In genomic region chr14:79533350-79533749, GRCm38 (mm10) we compare ENCODE assay signal across 12 mouse cellular contexts. TPM values are rescaled to one million over a fixed set of nuclear protein-coding genes. Genes with fewer than 3 reads are reported as not detected.
DNase-seq lines count a peak whose midpoint lies in the region; ATAC-seq and TF ChIP-seq lines count a peak whose summit lies in the region.
"Had no signal": no experiment of that assay in that cellular context is flagged by ENCODE, and none has a peak within 500 bp of the region (broad histone marks: within the 10 kb centered on the region; RNA-seq: fewer than 3 reads in every experiment).

No protein-coding gene starts in this region.

- H3K4me2 ChIP-seq in heart, embryonic 15.5 days: no peak overlapping the region
- H3K4me2 ChIP-seq: limb, embryonic 15.5 days had no signal

- H3K36me3 ChIP-seq in heart, embryonic 15.5 days: no peaks in the 10 kb centered on the region
- peaks cover 44% of the 10 kb centered on the region for H3K36me3 ChIP-seq in erythroblast, embryonic 14.5 days (ENCODE audit: control insufficient read depth)
- H3K36me3 ChIP-seq in macrophage (ENCODE audit: inconsistent target): no peaks in the 10 kb centered on the region
- H3K36me3 ChIP-seq: limb, embryonic 15.5 days had no signal

- peaks cover 100% of the 10 kb centered on the region for H3K79me2 ChIP-seq in macrophage (ENCODE audit: inconsistent target)

- TF ChIP-seq CTCF in left cerebral cortex, adult 2 months (IDR thresholded peaks at IDR 0.05): no peak

- intact Hi-C loops in heart, postnatal 14 days (cut with DNase I): no loop called here
- intact Hi-C loops in left cerebral cortex, adult 2 months (cut with DNase I): no loop called here

- no peak overlapping the region for H3K4me3 ChIP-seq in heart, embryonic 15.5 days
- H3K4me3 ChIP-seq in erythroblast, embryonic 14.5 days (replicated peaks): peak overlapping the region; percentile 45
- no peak overlapping the region for H3K4me3 ChIP-seq in macrophage (ENCODE audit: inconsistent target)
- no peak overlapping the region for H3K4me3 ChIP-seq in left cerebral cortex, adult 2 months
- H3K4me3 ChIP-seq: limb, embryonic 15.5 days had no signal

- no peak for ATAC-seq in heart, embryonic 15.5 days (replicated peaks; ENCODE audit: insufficient number of reproducible peaks, insufficient read depth, low FRiP score, low read depth)

- no peaks in the 10 kb centered on the region for H3K9me3 ChIP-seq in heart, embryonic 15.5 days (replicated peaks)
- no peaks in the 10 kb centered on the region for H3K9me3 ChIP-seq in erythroblast, embryonic 14.5 days (ENCODE audit: control insufficient read depth, low read length)
- H3K9me3 ChIP-seq: limb, embryonic 15.5 days had no signal

- 78% methylated on average over 1 of the region's 1 CpGs for WGBS in heart, embryonic 15.5 days
- WGBS in macrophage (ENCODE audit: missing documents): 39% methylated on average over 1 of the region's 1 CpGs

- H3K9ac ChIP-seq in heart, embryonic 15.5 days: no peak overlapping the region
- H3K9ac ChIP-seq: limb, embryonic 15.5 days had no signal

- DNase-seq in heart, postnatal 14 days: no peak
- DNase-seq in CD4-positive, CD25-positive, alpha-beta regulatory T cell, adult 2 months (ENCODE audit: low read depth, low spot score): peak; percentile 60
- no peak for DNase-seq in left cerebral cortex, adult 2 months (ENCODE audit: extremely low spot score in 1 of 2, low spot score in 2 of 2)
- no peak for DNase-seq in retina, postnatal 1 day
- no peak for DNase-seq in kidney, adult 18-20 months
- DNase-seq: cerebellum, adult 11-12 months; layer of hippocampus, postnatal 36 days; thymus, adult 18-20 months had no signal

- H3K4me1 ChIP-seq in heart, embryonic 15.5 days (replicated peaks): peaks cover 33% of the 10 kb centered on the region
- H3K4me1 ChIP-seq in erythroblast, embryonic 14.5 days (ENCODE audit: control insufficient read depth): peaks cover 95% of the 10 kb centered on the region
- H3K4me1 ChIP-seq: limb, embryonic 15.5 days had no signal

- H3K27me3 ChIP-seq in heart, embryonic 15.5 days: no peaks in the 10 kb centered on the region
- no peaks in the 10 kb centered on the region for H3K27me3 ChIP-seq in erythroblast, embryonic 14.5 days (ENCODE audit: control insufficient read depth)
- H3K27me3 ChIP-seq: limb, embryonic 15.5 days had no signal

- peak overlapping the region; percentile 36; the same call in 1 of the 2 replicates for H3K27ac ChIP-seq in heart, embryonic 15.5 days
- H3K27ac ChIP-seq in macrophage: peak overlapping the region; percentile 75
- no peak overlapping the region for H3K27ac ChIP-seq in left cerebral cortex, adult 2 months
- H3K27ac ChIP-seq: limb, embryonic 15.5 days had no signal

RNA-seq across cellular contexts. Expression of gene Wbp4, which starts 52.0 kb away (rescaled TPM):
- polyA plus RNA-seq in heart, embryonic 15.5 days (2015; fragmentation: Nextera tagmentation; extraction: Ambion mirVana): 24.0 and 25.7 TPM in 2 replicates
- 10 to 100 TPM; 19.8 to 21.8 TPM for total RNA-seq in heart, postnatal 14 days (2021)
- polyA plus RNA-seq in erythroblast, embryonic 14.5 days (2012): 0.82 and 0.86 TPM in 2 replicates
- total RNA-seq in macrophage (2018; cell fraction: chromatin; rRNA removed): 100 to 1,000 TPM in 2 of 26 experiments, 10 to 100 TPM in 24; 40.8 to 103 (median 73.2) TPM
- 10 to 100 TPM; 32.3 to 55.0 (median 37.6) TPM for total RNA-seq in macrophage (2018; cell fraction: cytosol; rRNA removed)
- 10 to 100 TPM; 29.9 to 80.7 (median 44.3) TPM for total RNA-seq in macrophage (2018; cell fraction: nucleus; rRNA removed)
- polyA plus RNA-seq in macrophage (2018): 29.1 to 84.4 TPM (median 35.1 TPM) in 3 replicates
- total RNA-seq in left cerebral cortex, adult 2 months (2021): 10 to 100 TPM; 47.7 to 52.0 TPM

RNA-seq across cellular contexts. Expression of gene Elf1, which starts 52.4 kb away (rescaled TPM):
- polyA plus RNA-seq in heart, embryonic 15.5 days (2015; fragmentation: Nextera tagmentation; extraction: Ambion mirVana): 7.8 and 12.4 TPM in 2 replicates
- 10 to 100 TPM; 20.8 to 21.5 TPM for total RNA-seq in heart, postnatal 14 days (2021)
- 0.65 and 0.69 TPM in 2 replicates for polyA plus RNA-seq in erythroblast, embryonic 14.5 days (2012)
- 100 to 1,000 TPM in 10 of 26 experiments, 10 to 100 TPM in 16; 47.7 to 153 (median 95.3) TPM for total RNA-seq in macrophage (2018; cell fraction: chromatin; rRNA removed)
- 10 to 100 TPM; 48.3 to 92.7 (median 80.1) TPM for total RNA-seq in macrophage (2018; cell fraction: cytosol; rRNA removed)
- total RNA-seq in macrophage (2018; cell fraction: nucleus; rRNA removed): 100 to 1,000 TPM in 8 of 26 experiments, 10 to 100 TPM in 18; 57.1 to 163 (median 87.9) TPM
- 52.2 to 64.9 TPM (median 62.1 TPM) in 3 replicates for polyA plus RNA-seq in macrophage (2018)
- 1 to 10 TPM; 4.1 to 4.6 TPM for total RNA-seq in left cerebral cortex, adult 2 months (2021)

RNA-seq across cellular contexts. Expression of gene Sugt1, which starts 54.1 kb away (rescaled TPM):
- polyA plus RNA-seq in heart, embryonic 15.5 days (2015; fragmentation: Nextera tagmentation; extraction: Ambion mirVana): 92.5 and 106 TPM in 2 replicates
- total RNA-seq in heart, postnatal 14 days (2021): 10 to 100 TPM; 70.4 to 72.2 TPM
- polyA plus RNA-seq in erythroblast, embryonic 14.5 days (2012): 0.12 and 0.28 TPM in 2 replicates
- total RNA-seq in macrophage (2018; cell fraction: chromatin; rRNA removed): 100 to 1,000 TPM in 5 of 26 experiments, 10 to 100 TPM in 21; 46.6 to 140 (median 74.5) TPM
- total RNA-seq in macrophage (2018; cell fraction: cytosol; rRNA removed): 10 to 100 TPM; 55.8 to 99.1 (median 76.8) TPM
- 10 to 100 TPM; 24.4 to 83.0 (median 38.6) TPM for total RNA-seq in macrophage (2018; cell fraction: nucleus; rRNA removed)
- 49.7 to 86.9 TPM (median 67.8 TPM) in 3 replicates for polyA plus RNA-seq in macrophage (2018)
- 10 to 100 TPM; 83.6 to 88.8 TPM for total RNA-seq in left cerebral cortex, adult 2 months (2021)

Comparison
In these comparisons a context has a peak if more than half of its experiments do, and no peak if none do; other contexts are left out.
1. RNA of gene Wbp4, which starts 52.0 kb away (polyA plus RNA-seq): 29.1 to 84.4 TPM in macrophage and 24.0 to 25.7 TPM in heart, embryonic 15.5 days; 0.82 to 0.86 TPM in erythroblast, embryonic 14.5 days; every median in the first group is over 10 times any median in the second.
2. RNA of gene Sugt1, which starts 54.1 kb away (polyA plus RNA-seq): 92.5 to 106 TPM in heart, embryonic 15.5 days and 49.7 to 86.9 TPM in macrophage; 0.12 to 0.28 TPM in erythroblast, embryonic 14.5 days; every median in the first group is over 10 times any median in the second.